Mouse (Mus musculus) layer of hippocampus, adult 9-10 months (tissue): ENCODE data around the gene Grm2.
"Not testable (repeated sequence)": the region's sequence is repeated elsewhere in the genome, so short reads cannot be mapped to it uniquely, and the experiment has no call there.

Experiments
- DNase-seq: peaks from one replicate; pipeline ENCODE4 v3.0.0; 2022; ENCODE audit warnings: low spot score

Gene Grm2

DNA sequence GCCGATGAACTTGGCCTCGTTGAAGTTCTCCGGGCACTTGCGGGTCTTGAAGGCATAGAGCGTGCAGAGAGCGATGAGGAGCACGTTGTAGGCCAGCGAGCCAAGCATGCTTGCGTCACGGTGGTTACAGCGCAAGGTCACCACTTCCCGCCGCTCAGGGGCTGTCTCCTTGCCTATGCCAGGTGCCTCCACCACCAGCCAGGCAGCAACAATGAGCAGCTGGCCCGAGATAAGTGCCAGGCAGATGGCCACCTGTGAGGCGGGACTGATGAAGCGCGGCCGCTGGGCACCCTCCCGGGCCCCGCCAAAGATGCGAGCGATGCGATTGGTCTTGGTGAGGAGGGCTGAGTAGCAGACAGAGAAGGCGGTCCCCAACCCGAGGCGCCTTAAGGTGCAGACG, 8.7 kb downstream of the Grm2 start:
- DNase-seq, result no peak

DNA sequence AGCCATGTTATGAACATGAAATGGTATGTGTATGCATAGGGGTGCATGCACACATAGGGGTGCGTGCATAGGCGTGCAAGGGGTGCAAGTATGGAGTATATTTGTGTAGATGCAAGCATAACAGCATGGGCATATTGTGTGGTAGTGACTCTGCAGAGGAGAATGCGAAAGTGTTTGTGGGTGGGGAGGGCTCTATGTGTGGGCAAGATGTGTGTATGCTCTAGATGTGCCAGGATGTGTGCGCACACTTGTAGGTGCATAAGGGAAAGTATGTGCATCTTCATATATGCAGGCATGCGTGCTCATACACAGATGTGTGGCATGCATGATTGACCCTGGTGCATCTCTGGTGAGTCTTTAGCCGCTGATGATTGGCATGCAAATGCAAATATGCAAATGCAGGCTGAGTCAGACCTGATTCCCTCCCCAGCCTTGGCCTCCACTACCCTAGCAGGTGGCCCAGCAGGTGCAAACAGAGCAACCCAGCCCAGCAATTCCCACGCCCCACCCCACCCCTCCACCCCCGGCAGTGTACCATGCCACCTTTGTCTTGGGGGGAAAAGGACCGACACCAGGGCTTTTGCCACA, 10.1 kb downstream of the Grm2 start:
- DNase-seq, result no peak

DNA sequence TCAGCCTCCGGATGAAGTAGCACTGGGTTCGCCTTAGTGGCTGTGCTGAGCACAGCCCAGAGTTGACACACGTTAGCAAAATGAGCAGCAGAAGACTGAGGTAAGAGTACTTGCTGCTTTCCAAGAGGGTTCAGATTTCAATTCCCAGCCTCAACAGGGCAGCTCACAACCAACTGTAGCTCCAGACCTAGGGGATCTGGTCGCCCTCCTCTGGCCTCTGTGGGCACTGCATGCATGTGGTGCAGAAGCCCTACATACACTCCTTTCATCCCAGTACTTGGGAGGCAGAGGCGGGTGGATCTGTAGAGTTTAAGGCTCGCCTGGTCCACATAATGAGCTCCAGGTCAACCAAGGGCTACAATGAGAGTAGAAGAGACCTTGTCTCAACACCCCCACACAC, 12.1 kb downstream of the Grm2 start:
- no peak for DNase-seq

DNA sequence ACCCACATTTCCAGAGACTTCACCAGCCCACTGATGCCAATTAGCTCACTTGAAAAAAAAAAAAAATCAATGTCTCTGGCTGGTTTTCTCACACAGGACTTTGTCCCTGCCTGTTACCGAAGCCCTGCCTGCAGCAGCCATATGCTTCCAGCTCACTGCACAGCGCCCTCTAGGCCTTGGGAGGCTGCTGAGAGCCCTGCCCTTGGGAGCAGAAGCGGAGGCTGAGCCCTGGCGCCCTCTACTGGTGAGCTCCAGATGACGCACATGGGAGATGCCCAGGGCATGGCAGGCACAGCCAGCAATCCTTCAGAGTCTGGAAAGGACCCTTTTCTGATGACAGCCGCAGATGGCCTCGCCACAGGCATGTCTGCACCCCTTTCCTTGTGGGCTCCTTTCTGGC, 12.8 kb downstream of the Grm2 start:
- DNase-seq, result peak; percentile 53

DNA sequence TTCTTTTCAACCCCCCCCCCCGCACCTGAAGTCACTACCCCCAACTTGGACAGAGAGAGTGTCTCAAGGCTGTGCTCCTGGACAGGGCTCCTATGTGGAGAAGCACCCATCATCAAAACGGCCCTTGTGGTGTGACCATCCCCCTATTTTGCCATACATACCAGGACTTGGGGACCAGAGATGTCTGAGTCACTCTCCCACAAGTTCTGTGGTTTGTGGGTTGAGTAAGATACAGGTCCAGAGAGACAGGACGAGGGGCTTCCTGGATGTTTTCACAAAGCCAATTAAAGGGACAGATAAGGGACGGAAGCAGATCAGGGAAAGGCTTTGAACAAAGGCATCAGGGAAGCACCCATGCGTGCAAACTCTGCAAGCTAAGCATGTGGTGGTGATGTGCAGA, 14.5 kb downstream of the Grm2 start:
- no peak for DNase-seq

DNA sequence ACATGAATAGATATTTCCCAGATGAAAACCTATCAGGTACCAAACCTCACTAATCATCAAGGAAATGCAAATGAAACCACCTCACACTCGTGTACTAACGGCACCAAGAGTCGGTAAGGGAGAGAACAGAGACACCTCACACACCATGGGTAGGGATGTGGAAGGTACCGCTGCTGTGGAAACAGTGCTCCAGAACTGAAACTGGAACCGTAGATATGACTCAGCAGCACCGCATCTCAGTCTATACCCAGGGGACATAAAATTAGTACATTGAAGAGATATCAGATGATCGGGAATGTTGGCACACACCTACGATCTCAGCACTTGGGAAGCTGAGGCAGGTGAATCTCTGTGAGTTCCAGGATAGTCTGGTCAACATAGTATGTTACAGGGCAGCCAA, 17.7 kb downstream of the Grm2 start:
- DNase-seq, result no peak

DNA sequence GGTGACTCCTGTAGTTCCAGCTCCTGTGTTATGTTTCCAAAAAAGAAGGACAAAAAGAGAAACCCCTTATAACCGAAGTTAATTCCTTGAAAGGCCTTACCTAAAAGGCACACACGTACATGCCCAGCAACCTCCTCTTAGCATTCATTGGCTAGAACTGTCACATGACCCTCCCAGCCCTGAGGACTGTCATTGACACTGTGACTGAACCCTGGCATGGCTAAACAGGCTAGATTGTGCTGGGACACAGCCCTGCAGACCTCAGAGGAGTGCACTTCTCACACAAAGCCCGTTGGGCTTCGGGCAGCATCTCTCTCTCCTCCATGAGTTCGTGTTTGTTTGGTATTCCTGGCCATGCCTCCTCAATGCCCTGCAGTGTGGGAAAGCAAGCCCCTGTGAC, 23.7 kb downstream of the Grm2 start:
- no peak for DNase-seq

DNA sequence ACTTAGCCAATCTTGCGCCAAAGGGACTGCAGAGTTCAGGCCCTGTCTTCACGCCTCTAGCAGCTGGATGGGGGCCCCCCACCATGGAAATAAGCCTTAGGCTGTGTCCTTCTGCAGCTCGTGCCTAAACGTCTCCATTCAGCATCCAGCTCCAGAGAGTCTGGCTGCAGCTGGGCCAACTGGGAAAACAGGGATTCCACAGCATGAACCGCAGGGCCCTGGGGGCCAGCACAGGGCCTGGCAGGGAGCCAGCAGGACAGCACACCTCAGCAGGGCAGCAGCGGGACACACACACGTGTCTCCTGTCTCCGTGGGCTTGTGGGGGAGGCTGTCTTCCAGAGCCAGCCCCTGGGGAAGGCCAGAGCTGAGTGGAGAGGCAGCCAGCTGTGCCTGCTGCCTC, 28.1 kb downstream of the Grm2 start:
- DNase-seq, result not testable (repeated sequence)

DNA sequence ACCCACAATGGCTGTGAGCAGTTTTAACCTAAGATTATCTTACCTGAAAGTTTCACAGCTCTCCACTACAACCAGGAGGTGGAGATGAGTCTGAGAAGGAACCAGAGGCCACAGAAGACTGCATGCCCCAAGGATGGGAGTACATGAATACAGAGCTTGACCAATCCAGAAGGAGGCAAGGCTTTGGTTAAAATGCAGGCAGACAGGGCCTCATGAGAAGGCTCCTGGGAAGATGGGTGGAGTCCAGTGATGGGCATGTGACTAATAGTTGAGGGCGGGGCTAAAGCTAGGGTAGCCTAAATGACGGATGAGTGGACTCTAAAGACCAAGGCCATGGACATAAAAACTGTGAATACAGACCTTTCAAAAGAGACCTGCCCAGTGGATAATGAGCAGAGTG, 29.6 kb downstream of the Grm2 start, which contains the start of gene Iqcf6:
Gene Iqcf6, plus strand, starts transcription at position 301 of the 400 bp plus-strand sequence.
- DNase-seq, result no peak

DNA sequence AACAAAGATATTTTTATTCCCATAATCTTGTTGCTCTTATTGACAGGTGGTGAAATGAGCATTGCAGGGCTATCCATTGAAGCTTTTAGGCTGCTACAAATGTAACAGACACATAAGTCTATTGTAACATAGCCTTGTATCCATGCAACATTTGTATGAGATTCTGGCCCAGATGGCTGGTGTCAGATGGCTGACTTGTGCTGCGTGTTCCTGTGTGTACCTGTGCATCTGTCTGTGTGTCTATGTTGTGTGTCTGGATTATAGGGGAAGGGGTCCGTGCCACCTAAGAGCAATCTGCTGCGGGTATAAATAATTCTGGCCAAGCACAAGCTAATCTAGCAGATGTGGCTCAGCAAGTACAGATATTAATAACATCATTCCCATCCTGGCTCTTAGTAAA, 38.4 kb downstream of the Grm2 start:
- peak; percentile 92 for DNase-seq

DNA sequence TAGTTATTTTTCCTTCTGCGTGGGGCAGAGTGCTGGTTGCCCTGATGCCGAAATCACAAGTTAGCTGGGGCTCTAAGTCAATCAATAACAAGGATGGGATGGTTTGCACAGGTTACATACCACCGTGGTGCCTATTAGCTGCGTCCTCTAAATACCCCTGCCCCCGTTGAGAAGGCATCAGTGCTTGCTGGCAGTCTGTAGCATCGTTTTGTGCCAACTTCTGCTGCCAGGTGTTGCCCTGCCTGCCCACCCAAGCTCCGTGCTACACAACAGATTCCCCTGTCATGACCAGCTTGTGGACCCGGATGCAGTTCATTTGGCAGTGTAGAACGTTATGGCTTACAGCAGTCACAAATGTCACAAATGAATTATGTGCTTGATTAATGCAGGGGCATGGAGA, 39.6 kb downstream of the Grm2 start:
- DNase-seq, result no peak

DNA sequence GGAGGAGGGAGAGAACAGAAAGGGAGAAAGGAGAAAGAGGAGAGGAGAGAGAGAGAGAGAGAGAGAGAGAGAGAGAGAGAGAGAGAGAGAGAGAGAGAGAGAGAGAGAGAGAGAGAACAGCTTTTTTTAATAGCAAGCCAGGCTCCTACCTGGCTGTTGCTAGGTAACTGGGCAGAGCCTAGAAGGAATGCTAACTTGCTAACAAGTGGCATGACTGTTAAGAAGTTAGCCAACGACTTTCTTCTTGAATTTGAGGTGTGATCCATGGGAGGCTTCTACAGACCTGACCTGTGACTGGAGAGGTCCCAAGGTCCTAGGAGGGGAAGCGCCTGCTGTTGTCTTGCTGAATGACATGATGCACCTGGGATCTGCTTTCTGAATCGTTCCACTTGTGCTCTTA, 41.3 kb downstream of the Grm2 start:
- DNase-seq, result no peak

DNA sequence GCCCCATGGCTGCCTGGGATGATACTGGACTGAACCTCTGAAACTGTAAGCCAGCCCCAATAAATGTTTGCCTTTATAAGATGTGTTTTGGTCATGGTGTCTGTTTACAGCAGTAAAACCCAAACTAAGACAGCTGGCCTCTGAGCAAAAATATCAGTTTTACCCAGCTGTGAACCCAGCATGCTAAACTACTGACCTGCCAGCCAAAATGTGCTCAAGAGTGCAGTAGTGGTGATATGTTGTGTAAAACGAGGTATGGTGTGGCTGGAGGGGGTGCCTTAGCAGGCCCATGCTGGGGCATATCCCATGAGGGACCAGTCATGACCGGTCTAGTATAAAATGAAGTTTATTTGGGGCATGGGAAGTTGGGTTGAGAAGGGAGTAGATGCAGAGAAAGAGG, 41.9 kb downstream of the Grm2 start:
- DNase-seq, result no peak

DNA sequence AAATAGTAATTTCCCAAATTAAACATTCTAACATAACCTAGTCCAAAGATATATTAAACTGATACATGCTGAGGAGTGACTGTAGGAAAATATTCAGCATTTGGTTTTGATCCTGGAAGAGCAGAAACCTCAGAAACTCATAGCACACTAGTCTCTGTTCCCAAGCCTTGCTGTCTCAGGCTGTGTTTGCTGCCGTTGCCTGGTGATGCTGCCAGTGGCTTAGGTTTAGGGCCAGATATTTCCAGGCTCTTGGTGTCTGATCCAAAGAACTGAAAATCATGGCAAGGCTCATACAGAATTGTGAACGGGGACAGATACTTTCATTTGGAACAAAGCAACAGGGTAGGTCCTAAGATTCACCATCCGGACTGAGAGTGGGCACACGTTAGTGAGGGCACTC, 45.2 kb downstream of the Grm2 start:
- no peak for DNase-seq

DNA sequence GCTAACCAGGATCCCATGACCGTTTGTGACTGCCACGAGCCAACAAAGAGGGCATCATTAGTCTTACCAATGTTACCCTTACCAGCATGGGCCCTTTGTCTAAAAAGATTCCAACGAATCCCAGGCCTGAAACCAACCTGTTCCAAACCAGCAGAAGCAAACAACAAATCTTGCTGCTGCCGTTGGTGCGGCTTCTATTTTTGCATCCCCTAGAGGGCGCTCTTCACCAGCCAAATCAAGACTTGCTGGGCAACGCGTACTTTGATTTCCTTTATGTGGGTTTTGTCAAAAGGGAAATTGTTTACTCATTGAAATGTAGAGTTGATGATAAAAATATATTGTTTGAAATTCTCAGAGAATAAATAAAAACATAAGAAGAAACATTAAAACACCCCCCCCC, 55.3 kb downstream of the Grm2 start:
- DNase-seq, result no peak

DNA sequence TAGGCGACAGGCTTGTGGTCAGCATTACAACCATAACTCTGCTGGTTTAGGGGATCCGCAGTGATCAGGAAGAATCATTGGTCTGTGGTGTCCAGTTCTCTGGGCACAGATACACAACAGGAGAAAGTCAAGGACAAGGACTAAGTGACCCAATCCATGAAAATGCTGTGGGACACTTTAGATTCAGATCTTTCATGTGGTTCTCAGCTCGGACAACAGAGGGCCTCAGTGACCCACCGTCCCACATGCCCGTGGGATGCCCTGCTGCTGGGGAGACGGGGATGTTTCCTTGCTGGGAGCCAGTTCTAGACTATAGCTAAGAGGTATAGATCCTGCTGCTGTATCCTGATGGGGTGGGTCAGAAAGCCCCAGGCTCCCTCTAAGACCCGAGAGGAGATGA, 57.4 kb downstream of the Grm2 start:
- DNase-seq, result no peak

DNA sequence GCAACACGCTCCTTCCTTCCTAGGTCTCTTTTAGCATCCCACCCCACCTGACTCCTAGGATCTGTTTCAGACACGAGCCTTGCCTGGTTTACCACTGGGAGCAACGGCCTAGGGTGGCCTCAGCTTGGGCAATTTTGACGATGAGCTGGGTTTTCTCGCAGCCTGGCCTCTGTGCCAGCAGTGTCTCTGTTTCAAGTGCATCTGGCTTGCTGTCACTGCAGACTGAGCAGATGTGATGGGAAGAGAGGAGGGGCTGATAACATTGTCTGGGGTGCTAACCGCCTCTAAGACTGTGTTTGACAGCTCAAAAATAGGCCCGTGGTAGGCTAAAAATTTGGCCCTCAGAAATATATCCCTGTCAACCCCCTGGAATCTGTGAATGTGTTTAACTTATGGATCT, 60.0 kb downstream of the Grm2 start:
- DNase-seq, result no peak

DNA sequence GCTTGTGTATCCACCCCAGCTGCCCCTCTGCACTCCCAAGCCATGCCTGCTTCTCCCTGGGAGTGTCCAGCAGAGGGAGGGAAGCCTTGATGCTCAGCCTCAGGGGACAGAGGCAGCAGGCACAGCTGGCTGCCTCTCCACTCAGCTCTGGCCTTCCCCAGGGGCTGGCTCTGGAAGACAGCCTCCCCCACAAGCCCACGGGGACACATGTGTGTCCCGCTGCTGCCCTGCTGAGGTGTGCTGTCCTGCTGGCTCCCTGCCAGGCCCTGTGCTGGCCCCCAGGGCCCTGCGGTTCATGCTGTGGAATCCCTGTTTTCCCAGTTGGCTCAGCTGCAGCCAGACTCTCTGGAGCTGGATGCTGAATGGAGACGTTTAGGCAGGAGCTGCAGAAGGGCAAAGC, 60.5 kb downstream of the Grm2 start:
- DNase-seq, result not testable (repeated sequence)
